Mouse (Mus musculus): Measurements from ENCODE around the gene Il27. TPM values are rescaled to one million over a fixed set of nuclear protein-coding genes. Genes with fewer than 3 reads are reported as not detected.
A peak's percentile ranks its signal among the peaks of the same experiment; 100 is the strongest.

The Il27 gene
- polyA plus RNA-seq, 1 experiment from 2014 or later: not detected

GRCm38 (mm10) chr7:126576946-126577345 lies 17.8 kb downstream of the Il27 start:
- Histone ChIP-seq H3K27me3 (no peaks in the 10 kb centered on the region), H3K9me3 (no peaks in the 10 kb centered on the region), H3K4me3 (no peak overlapping the region), H3K4me2 (replicated peaks) (no peak overlapping the region), H3K36me3 (peaks cover 38% of the 10 kb centered on the region), H3K9ac (replicated peaks) (no peak overlapping the region), H3K27ac (replicated peaks) (no peak overlapping the region), H3K4me1 (peaks cover 4% of the 10 kb centered on the region)
- WGBS: 52% methylated on average over 8 of the region's 8 CpGs
- ATAC-seq (ENCODE audit: low FRiP score, low read depth): no peak

GRCm38 (mm10) chr7:126566094-126566765 lies 28.5 kb downstream of the Il27 start, which contains the start of gene Eif3c:
Eif3c (minus strand) TSS chr7:126566411.
- H3K4me2 ChIP-seq (replicated peaks): peak within 1 kb of the TSS; percentile 70
- WGBS: under 1% methylated on average over 46 of the region's 46 CpGs
- H3K9ac ChIP-seq (replicated peaks): peak within 1 kb of the TSS; percentile 82
- H3K4me3 ChIP-seq: peak within 1 kb of the TSS; percentile 99
- ATAC-seq (ENCODE audit: low FRiP score, low read depth): peak; percentile 93
- H3K9me3 ChIP-seq: no peaks in the 10 kb centered on the region
- H3K27ac ChIP-seq (replicated peaks): peak within 1 kb of the TSS; percentile 67
- no peaks in the 10 kb centered on the region for H3K27me3 ChIP-seq
- H3K36me3 ChIP-seq: peaks cover 33% of the 10 kb centered on the region
- peaks cover 6% of the 10 kb centered on the region for H3K4me1 ChIP-seq

GRCm38 (mm10) chr7:126565693-126566092 lies 29.0 kb downstream of the Il27 start:
- peaks cover 38% of the 10 kb centered on the region for H3K36me3 ChIP-seq
- under 1% methylated on average over 28 of the region's 28 CpGs for WGBS
- H3K9me3 ChIP-seq: no peaks in the 10 kb centered on the region
- H3K27ac ChIP-seq (replicated peaks): peak overlapping the region; percentile 67
- H3K27me3 ChIP-seq: no peaks in the 10 kb centered on the region
- peak overlapping the region; percentile 70 for H3K4me2 ChIP-seq (replicated peaks)
- peak overlapping the region; percentile 82 for H3K9ac ChIP-seq (replicated peaks)
- ATAC-seq (ENCODE audit: low FRiP score, low read depth): no peak
- peaks cover 6% of the 10 kb centered on the region for H3K4me1 ChIP-seq
- peak overlapping the region; percentile 99 for H3K4me3 ChIP-seq

GRCm38 (mm10) chr7:126556635-126557034 lies 38.1 kb downstream of the Il27 start:
- 96% methylated on average over 5 of the region's 5 CpGs for WGBS

GRCm38 (mm10) chr7:126554796-126555195 lies 39.9 kb downstream of the Il27 start:
- no peaks in the 10 kb centered on the region for H3K27me3 ChIP-seq
- no peaks in the 10 kb centered on the region for H3K9me3 ChIP-seq
- H3K4me1 ChIP-seq: no peaks in the 10 kb centered on the region
- H3K27ac ChIP-seq (replicated peaks): no peak overlapping the region
- no peak overlapping the region for H3K9ac ChIP-seq (replicated peaks)
- WGBS: 96% methylated on average over 1 of the region's 1 CpGs
- H3K36me3 ChIP-seq: peaks cover 97% of the 10 kb centered on the region
- H3K4me3 ChIP-seq: no peak overlapping the region
- H3K4me2 ChIP-seq (replicated peaks): no peak overlapping the region
- no peak for ATAC-seq (ENCODE audit: low FRiP score, low read depth)

More at GRCm38 (mm10) chr7:126556635-126557034, 38.1 kb downstream of the Il27 start:
- Histone ChIP-seq H3K27me3 (no peaks in the 10 kb centered on the region), H3K9me3 (no peaks in the 10 kb centered on the region), H3K4me2 (replicated peaks) (no peak overlapping the region), H3K4me3 (no peak overlapping the region), H3K36me3 (peaks cover 96% of the 10 kb centered on the region), H3K9ac (replicated peaks) (no peak overlapping the region), H3K27ac (replicated peaks) (no peak overlapping the region), H3K4me1 (no peaks in the 10 kb centered on the region)
- ATAC-seq (ENCODE audit: low FRiP score, low read depth): no peak

- WGBS: 97% methylated on average over 2 of the region's 2 CpGs
- H3K4me2 ChIP-seq (replicated peaks): no peak overlapping the region
- peaks cover 60% of the 10 kb centered on the region for H3K36me3 ChIP-seq
- no peaks in the 10 kb centered on the region for H3K4me1 ChIP-seq
- H3K4me3 ChIP-seq: no peak overlapping the region
- no peak for ATAC-seq (ENCODE audit: low FRiP score, low read depth)
- no peak overlapping the region for H3K9ac ChIP-seq (replicated peaks)
- H3K9me3 ChIP-seq: no peaks in the 10 kb centered on the region
- H3K27me3 ChIP-seq: no peaks in the 10 kb centered on the region
- no peak overlapping the region for H3K27ac ChIP-seq (replicated peaks)
Observed at GRCm38 (mm10) chr7:126545631-126546030, 49.1 kb downstream of the Il27 start.

GRCm38 (mm10) chr7:126541661-126542060 lies 53.1 kb downstream of the Il27 start:
- WGBS: 82% methylated on average over 1 of the region's 1 CpGs

More at GRCm38 (mm10) chr7:126541661-126542060, 53.1 kb downstream of the Il27 start:
- no peak overlapping the region for H3K27ac ChIP-seq (replicated peaks)
- no peak overlapping the region for H3K9ac ChIP-seq (replicated peaks)
- H3K27me3 ChIP-seq: peaks cover 6% of the 10 kb centered on the region
- H3K4me1 ChIP-seq: 0 out of 2 replicates have a peak, but pooled peaks cover 2% of the 10 kb centered on the region
- H3K9me3 ChIP-seq: no peaks in the 10 kb centered on the region
- peaks cover 20% of the 10 kb centered on the region for H3K36me3 ChIP-seq
- no peak for ATAC-seq (ENCODE audit: low FRiP score, low read depth)
- H3K4me3 ChIP-seq: no peak overlapping the region
- H3K4me2 ChIP-seq (replicated peaks): no peak overlapping the region

Small RNA genes lying within 50 kb of the gene (microRNA-seq; reads per million reads assigned to microRNA genes)
- gene Mir7059: 1.2 reads per million

Other genes starting within 250 kb of the Il27 start
- 1.4 and 2.6 TPM in 2 replicates for gene Lat, start 225.4 kb downstream of the Il27 start, polyA plus RNA-seq (2016; fragmentation: Nextera tagmentation; extraction: Ambion mirVana)
- 64.3 and 66.9 TPM in 2 replicates for gene Spns1, start 217.5 kb downstream of the Il27 start, polyA plus RNA-seq (2016; fragmentation: Nextera tagmentation; extraction: Ambion mirVana)
- 3.4 and 4.3 TPM in 2 replicates for gene Nfatc2ip, start 198.2 kb downstream of the Il27 start, polyA plus RNA-seq (2016; fragmentation: Nextera tagmentation; extraction: Ambion mirVana)
- not detected in 2 replicates for gene Cd19, start 180.1 kb downstream of the Il27 start, polyA plus RNA-seq (2016; fragmentation: Nextera tagmentation; extraction: Ambion mirVana)
- gene Rabep2, start 166.2 kb downstream of the Il27 start, polyA plus RNA-seq (2016; fragmentation: Nextera tagmentation; extraction: Ambion mirVana): 25.1 and 26.0 TPM in 2 replicates
- gene Atp2a1, start 131.8 kb downstream of the Il27 start, polyA plus RNA-seq (2016; fragmentation: Nextera tagmentation; extraction: Ambion mirVana): 0.57 and 0.58 TPM in 2 replicates
- 60.9 and 66.1 TPM in 2 replicates for gene Sh2b1, start 119.5 kb downstream of the Il27 start, polyA plus RNA-seq (2016; fragmentation: Nextera tagmentation; extraction: Ambion mirVana)
- 115 and 119 TPM in 2 replicates for gene Tufm, start 107.6 kb downstream of the Il27 start, polyA plus RNA-seq (2016; fragmentation: Nextera tagmentation; extraction: Ambion mirVana)
- 72.8 and 82.0 TPM in 2 replicates for gene Atxn2l, start 91.5 kb downstream of the Il27 start, polyA plus RNA-seq (2016; fragmentation: Nextera tagmentation; extraction: Ambion mirVana)
- gene Eif3c, start 28.5 kb downstream of the Il27 start, polyA plus RNA-seq (2016; fragmentation: Nextera tagmentation; extraction: Ambion mirVana): 200 and 222 TPM in 2 replicates
- 0.27 and 0.63 TPM in 2 replicates for gene Apobr, start 10.0 kb downstream of the Il27 start, polyA plus RNA-seq (2016; fragmentation: Nextera tagmentation; extraction: Ambion mirVana)
- gene Cln3, start 9.1 kb downstream of the Il27 start, polyA plus RNA-seq (2016; fragmentation: Nextera tagmentation; extraction: Ambion mirVana): 26.1 and 29.2 TPM in 2 replicates
- 4.4 and 7.9 TPM in 2 replicates for gene Nupr1, start 35.9 kb upstream of the Il27 start, polyA plus RNA-seq (2016; fragmentation: Nextera tagmentation; extraction: Ambion mirVana)
- gene Sgf29, start 54.4 kb upstream of the Il27 start, polyA plus RNA-seq (2016; fragmentation: Nextera tagmentation; extraction: Ambion mirVana): 44.1 and 46.4 TPM in 2 replicates
- gene Sult1a1, start 81.5 kb upstream of the Il27 start, polyA plus RNA-seq (2016; fragmentation: Nextera tagmentation; extraction: Ambion mirVana): 0.45 and 1.1 TPM in 2 replicates
- gene Bola2, start 100.5 kb upstream of the Il27 start, polyA plus RNA-seq (2016; fragmentation: Nextera tagmentation; extraction: Ambion mirVana): 151 TPM in 2 replicates
- gene Slx1b, start 100.8 kb upstream of the Il27 start, polyA plus RNA-seq (2016; fragmentation: Nextera tagmentation; extraction: Ambion mirVana): 16.6 and 19.1 TPM in 2 replicates
- 60.8 and 65.9 TPM in 2 replicates for gene Coro1a, start 112.8 kb upstream of the Il27 start, polyA plus RNA-seq (2016; fragmentation: Nextera tagmentation; extraction: Ambion mirVana)
- gene Mapk3, start 164.7 kb upstream of the Il27 start, polyA plus RNA-seq (2016; fragmentation: Nextera tagmentation; extraction: Ambion mirVana): 56.1 and 58.0 TPM in 2 replicates
- gene Gdpd3, start 171.4 kb upstream of the Il27 start, polyA plus RNA-seq (2016; fragmentation: Nextera tagmentation; extraction: Ambion mirVana): 2.0 and 2.4 TPM in 2 replicates
- gene Ypel3, start 182.0 kb upstream of the Il27 start, polyA plus RNA-seq (2016; fragmentation: Nextera tagmentation; extraction: Ambion mirVana): 125 and 126 TPM in 2 replicates
- gene Tbx6, start 186.5 kb upstream of the Il27 start, polyA plus RNA-seq (2016; fragmentation: Nextera tagmentation; extraction: Ambion mirVana): 0.64 and 0.65 TPM in 2 replicates
- 315 and 323 TPM in 2 replicates for gene Ppp4c, start 197.6 kb upstream of the Il27 start, polyA plus RNA-seq (2016; fragmentation: Nextera tagmentation; extraction: Ambion mirVana)
- 19.3 and 20.0 TPM in 2 replicates for gene Fam57b, start 202.7 kb upstream of the Il27 start, polyA plus RNA-seq (2016; fragmentation: Nextera tagmentation; extraction: Ambion mirVana)
- not detected in 2 replicates for gene 4930451I11Rik, start 236.7 kb upstream of the Il27 start, polyA plus RNA-seq (2016; fragmentation: Nextera tagmentation; extraction: Ambion mirVana)